Mouse (Mus musculus): ENCODE results near the gene Plcl2. TPM values are rescaled to one million over a fixed set of nuclear protein-coding genes. Genes with fewer than 3 reads are reported as not detected.

Plcl2 gene
- polyA plus RNA-seq, 1 experiment from 2014 or later = 2.5 TPM

DNA sequence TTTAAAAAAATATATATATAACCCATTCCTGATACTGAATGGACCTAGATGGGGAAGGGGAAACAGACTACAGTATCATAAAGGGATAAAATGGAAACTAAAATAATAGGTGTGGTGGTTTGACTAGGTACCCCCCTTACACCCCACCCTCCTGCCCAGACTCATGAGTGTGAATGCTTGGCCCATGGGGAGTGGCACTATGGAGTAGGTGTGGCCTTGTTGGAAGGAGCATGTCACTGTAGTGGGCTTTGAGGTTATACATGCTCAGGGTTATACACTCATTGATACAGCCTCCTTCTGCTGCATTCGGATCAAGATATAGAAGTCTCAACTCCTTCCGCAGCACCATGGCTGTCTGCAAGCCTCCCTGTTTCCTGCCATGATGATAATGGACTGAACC lies 219.8 kb downstream of the Plcl2 start:
- no peaks in the 10 kb centered on the region for H3K36me3 ChIP-seq
- H3K9me3 ChIP-seq = no peaks in the 10 kb centered on the region
- 88% methylated on average over 2 of the region's 2 CpGs for WGBS
- no peak overlapping the region for H3K9ac ChIP-seq
- no peak overlapping the region for H3K4me2 ChIP-seq
- H3K4me1 ChIP-seq = peaks cover 36% of the 10 kb centered on the region
- no peak overlapping the region for H3K27ac ChIP-seq (replicated peaks)
- no peaks in the 10 kb centered on the region for H3K27me3 ChIP-seq (replicated peaks)
- no peak for ATAC-seq (ENCODE audit: extremely low read depth, insufficient number of reproducible peaks, low FRiP score, low TSS enrichment)
- no peak overlapping the region for H3K4me3 ChIP-seq

GRCm38 (mm10) chr17:50729577-50729976 lies 220.4 kb downstream of the Plcl2 start:
- no peaks in the 10 kb centered on the region for H3K36me3 ChIP-seq
- H3K9ac ChIP-seq = no peak overlapping the region
- WGBS = 83% methylated on average over 6 of the region's 6 CpGs
- no peak for ATAC-seq (ENCODE audit: extremely low read depth, insufficient number of reproducible peaks, low FRiP score, low TSS enrichment)
- no peak overlapping the region for H3K27ac ChIP-seq (replicated peaks)
- H3K4me2 ChIP-seq = no peak overlapping the region
- no peaks in the 10 kb centered on the region for H3K27me3 ChIP-seq (replicated peaks)
- no peaks in the 10 kb centered on the region for H3K9me3 ChIP-seq
- H3K4me3 ChIP-seq = no peak overlapping the region
- H3K4me1 ChIP-seq = peaks cover 36% of the 10 kb centered on the region

GRCm38 (mm10) chr17:50730896-50731295 lies 221.7 kb downstream of the Plcl2 start:
- Histone ChIP-seq H3K4me2 (no peak overlapping the region), H3K4me3 (no peak overlapping the region), H3K9me3 (no peaks in the 10 kb centered on the region), H3K27me3 (replicated peaks) (no peaks in the 10 kb centered on the region), H3K27ac (replicated peaks) (no peak overlapping the region), H3K36me3 (no peaks in the 10 kb centered on the region), H3K4me1 (peaks cover 45% of the 10 kb centered on the region), H3K9ac (no peak overlapping the region)
- WGBS = 83% methylated on average over 2 of the region's 2 CpGs
- no peak for ATAC-seq (ENCODE audit: extremely low read depth, insufficient number of reproducible peaks, low FRiP score, low TSS enrichment)

- no peak overlapping the region for H3K4me3 ChIP-seq
- 83% methylated on average over 5 of the region's 5 CpGs for WGBS
- no peak for ATAC-seq (ENCODE audit: extremely low read depth, insufficient number of reproducible peaks, low FRiP score, low TSS enrichment)
These were observed 222.7 kb downstream of the Plcl2 start for GRCm38 (mm10) chr17:50731876-50732275.

DNA sequence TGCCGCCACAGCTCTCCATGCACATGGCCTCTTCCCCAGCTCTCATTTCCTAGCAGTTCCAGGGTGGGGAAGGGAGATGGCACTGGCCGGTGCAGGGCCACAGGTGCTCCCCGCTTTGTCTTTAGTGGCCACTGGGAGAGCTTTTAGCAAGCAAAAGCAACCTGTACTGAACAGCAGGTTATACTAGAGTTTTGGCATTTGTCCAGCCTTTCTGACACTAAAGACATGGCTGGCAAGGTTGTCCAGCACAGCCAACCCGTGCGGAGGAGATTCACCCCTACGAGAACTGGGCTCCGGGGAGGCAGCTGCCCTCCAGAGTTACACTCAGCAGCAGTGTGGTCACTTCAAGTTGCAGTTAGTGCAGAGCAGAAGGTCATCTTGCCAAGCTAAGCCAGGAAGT lies 224.2 kb downstream of the Plcl2 start:
- Histone ChIP-seq H3K4me2 (no peak overlapping the region), H3K4me3 (no peak overlapping the region), H3K36me3 (no peaks in the 10 kb centered on the region), H3K27me3 (replicated peaks) (no peaks in the 10 kb centered on the region), H3K27ac (replicated peaks) (no peak overlapping the region), H3K9ac (no peak overlapping the region), H3K9me3 (no peaks in the 10 kb centered on the region), H3K4me1 (peaks cover 58% of the 10 kb centered on the region)
- 76% methylated on average over 7 of the region's 7 CpGs for WGBS
- ATAC-seq (ENCODE audit: extremely low read depth, insufficient number of reproducible peaks, low FRiP score, low TSS enrichment) = no peak

More at GRCm38 (mm10) chr17:50731876-50732275, 222.7 kb downstream of the Plcl2 start:
- Histone ChIP-seq H3K4me1 (peaks cover 55% of the 10 kb centered on the region), H3K9ac (no peak overlapping the region), H3K9me3 (no peaks in the 10 kb centered on the region), H3K36me3 (no peaks in the 10 kb centered on the region), H3K27me3 (replicated peaks) (no peaks in the 10 kb centered on the region), H3K27ac (replicated peaks) (no peak overlapping the region), H3K4me2 (no peak overlapping the region)

DNA sequence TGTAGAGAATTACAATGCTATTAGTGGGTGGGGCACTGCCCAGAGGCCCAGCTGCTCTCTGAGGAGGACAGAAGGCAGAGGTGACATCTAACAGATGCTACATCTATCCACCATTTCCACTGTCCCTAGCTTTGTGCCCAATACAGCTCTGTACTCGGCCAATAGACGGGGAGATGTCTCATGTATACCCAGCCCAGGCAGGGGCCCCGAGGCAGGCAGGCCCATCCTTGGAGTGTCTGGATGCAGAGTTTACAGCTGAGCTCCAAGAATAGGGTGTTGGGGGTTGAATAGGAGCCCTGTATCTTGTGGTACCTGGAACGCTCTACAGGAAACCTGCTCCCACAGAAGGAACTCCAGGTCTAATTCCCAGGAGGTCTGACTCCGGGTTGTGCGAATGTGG lies 225.6 kb downstream of the Plcl2 start:
- H3K27me3 ChIP-seq (replicated peaks) = no peaks in the 10 kb centered on the region
- no peak for ATAC-seq (ENCODE audit: extremely low read depth, insufficient number of reproducible peaks, low FRiP score, low TSS enrichment)
- no peak overlapping the region for H3K4me3 ChIP-seq
- WGBS = 79% methylated on average over 6 of the region's 6 CpGs
- H3K4me2 ChIP-seq = no peak overlapping the region
- H3K9me3 ChIP-seq = no peaks in the 10 kb centered on the region
- H3K9ac ChIP-seq = peak overlapping the region; percentile 28; the same call in 1 of the 2 replicates
- no peaks in the 10 kb centered on the region for H3K36me3 ChIP-seq
- H3K4me1 ChIP-seq = peaks cover 53% of the 10 kb centered on the region
- H3K27ac ChIP-seq (replicated peaks) = peak overlapping the region; percentile 80

DNA sequence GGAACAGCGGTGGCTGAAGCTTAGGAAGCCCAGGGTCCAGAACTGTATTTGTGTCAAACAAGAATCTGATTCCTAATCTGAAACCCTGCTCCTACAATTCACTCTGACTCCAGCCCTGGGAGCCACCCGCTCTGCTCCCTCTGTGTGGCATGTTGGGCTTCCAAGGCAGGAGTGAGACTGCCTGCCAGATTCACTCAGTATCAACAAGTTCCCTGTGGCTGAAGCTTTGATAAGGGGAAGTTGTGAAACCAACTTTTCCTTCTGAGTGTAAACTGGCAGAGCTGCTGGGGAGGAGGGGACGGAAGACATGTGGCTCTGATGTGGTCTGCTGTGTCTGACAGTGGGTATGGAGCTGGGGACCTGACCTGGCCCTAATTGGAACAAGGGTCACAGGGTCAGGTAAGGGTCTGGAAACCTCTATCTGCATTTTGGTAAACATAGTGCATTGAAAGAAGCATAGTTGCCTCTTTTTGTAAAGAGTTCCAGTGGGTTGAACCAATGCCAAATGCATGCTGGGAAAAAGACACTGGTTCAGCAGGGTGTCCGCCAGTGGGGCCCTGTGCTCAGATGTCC lies 226.3 kb downstream of the Plcl2 start:
- peak overlapping the region; percentile 28 for H3K9ac ChIP-seq
- WGBS = 44% methylated on average over 4 of the region's 4 CpGs
- no peaks in the 10 kb centered on the region for H3K36me3 ChIP-seq
- ATAC-seq (ENCODE audit: extremely low read depth, insufficient number of reproducible peaks, low FRiP score, low TSS enrichment) = no peak
- H3K27me3 ChIP-seq (replicated peaks) = no peaks in the 10 kb centered on the region
- H3K9me3 ChIP-seq = no peaks in the 10 kb centered on the region
- H3K27ac ChIP-seq (replicated peaks) = peak overlapping the region; percentile 80
- no peak overlapping the region for H3K4me2 ChIP-seq
- no peak overlapping the region for H3K4me3 ChIP-seq
- H3K4me1 ChIP-seq = peaks cover 50% of the 10 kb centered on the region

GRCm38 (mm10) chr17:50735955-50736533 lies 226.8 kb downstream of the Plcl2 start:
- Histone ChIP-seq H3K4me2 (no peak overlapping the region), H3K36me3 (no peaks in the 10 kb centered on the region), H3K27ac (replicated peaks) (peak overlapping the region; percentile 80), H3K9ac (peak overlapping the region; percentile 47; the same call in 1 of the 2 replicates), H3K4me3 (no peak overlapping the region), H3K27me3 (replicated peaks) (no peaks in the 10 kb centered on the region), H3K9me3 (no peaks in the 10 kb centered on the region), H3K4me1 (peaks cover 46% of the 10 kb centered on the region)
- 46% methylated on average over 8 of the region's 8 CpGs for WGBS
- no peak for ATAC-seq (ENCODE audit: extremely low read depth, insufficient number of reproducible peaks, low FRiP score, low TSS enrichment)

- Histone ChIP-seq H3K27ac (replicated peaks) (peak overlapping the region; percentile 80), H3K4me2 (no peak overlapping the region), H3K4me3 (no peak overlapping the region), H3K9me3 (no peaks in the 10 kb centered on the region), H3K27me3 (replicated peaks) (no peaks in the 10 kb centered on the region), H3K36me3 (peaks cover 3% of the 10 kb centered on the region; the same call in 1 of the 2 replicates), H3K4me1 (peaks cover 46% of the 10 kb centered on the region), H3K9ac (no peak overlapping the region)
- ATAC-seq (ENCODE audit: extremely low read depth, insufficient number of reproducible peaks, low FRiP score, low TSS enrichment) = no peak
- WGBS = 25% methylated on average over 2 of the region's 2 CpGs
These were observed 227.9 kb downstream of the Plcl2 start for GRCm38 (mm10) chr17:50737068-50737467.

Other genes with a start within 250 kb of the Plcl2 start
- gene Dazl, start 215.8 kb upstream of the Plcl2 start, polyA plus RNA-seq (2015; fragmentation: Nextera tagmentation; extraction: Ambion mirVana) = 0.17 and 0.23 TPM in 2 replicates